Mouse (Mus musculus) layer of hippocampus, adult 9-11 months (tissue): ENCODE results near the gene Fam193b.

ENCODE experiments used
- DNase-seq: peaks from one replicate; pipeline ENCODE4 v3.0.0; 2022

Fam193b gene

DNA sequence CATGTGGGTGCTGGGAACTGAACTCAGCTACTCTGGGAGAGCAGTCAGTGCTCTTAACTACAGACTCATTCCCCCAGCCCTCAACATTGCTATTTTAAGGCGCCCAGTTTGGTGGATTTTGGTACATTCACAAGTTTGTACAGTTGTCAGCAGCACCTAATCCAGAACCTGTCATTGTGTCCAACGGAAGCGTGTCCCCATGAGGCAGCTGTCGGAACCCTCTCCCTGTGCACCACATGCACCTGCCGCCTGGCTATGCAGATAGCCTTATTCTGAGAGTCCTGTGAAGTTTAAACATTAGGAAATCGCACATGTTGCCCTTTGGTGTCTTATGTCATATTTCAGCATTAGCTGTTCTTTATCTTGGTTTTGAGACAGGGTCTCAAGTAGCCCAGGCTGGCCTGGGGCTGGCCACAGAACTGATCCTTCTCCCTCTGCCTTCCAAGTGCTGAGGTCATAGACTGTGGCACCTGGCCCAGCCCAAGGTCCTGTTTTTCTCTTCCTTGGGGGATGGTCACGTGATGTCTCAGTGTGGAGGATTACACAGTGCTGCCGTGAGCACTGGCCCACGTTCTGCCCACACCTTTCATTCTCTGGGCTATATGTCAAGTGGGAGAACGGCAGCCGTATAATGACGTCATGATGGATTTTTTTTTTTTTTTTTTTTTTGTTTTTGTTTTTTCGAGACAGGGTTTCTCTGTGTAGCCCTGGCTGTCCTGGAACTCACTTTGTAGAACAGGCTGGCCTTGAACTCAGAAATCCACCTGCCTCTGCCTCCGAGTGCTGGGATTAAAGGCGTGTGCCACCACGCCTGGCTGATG lies 45.0 kb downstream of the Fam193b start:
- DNase-seq: no peak

DNA sequence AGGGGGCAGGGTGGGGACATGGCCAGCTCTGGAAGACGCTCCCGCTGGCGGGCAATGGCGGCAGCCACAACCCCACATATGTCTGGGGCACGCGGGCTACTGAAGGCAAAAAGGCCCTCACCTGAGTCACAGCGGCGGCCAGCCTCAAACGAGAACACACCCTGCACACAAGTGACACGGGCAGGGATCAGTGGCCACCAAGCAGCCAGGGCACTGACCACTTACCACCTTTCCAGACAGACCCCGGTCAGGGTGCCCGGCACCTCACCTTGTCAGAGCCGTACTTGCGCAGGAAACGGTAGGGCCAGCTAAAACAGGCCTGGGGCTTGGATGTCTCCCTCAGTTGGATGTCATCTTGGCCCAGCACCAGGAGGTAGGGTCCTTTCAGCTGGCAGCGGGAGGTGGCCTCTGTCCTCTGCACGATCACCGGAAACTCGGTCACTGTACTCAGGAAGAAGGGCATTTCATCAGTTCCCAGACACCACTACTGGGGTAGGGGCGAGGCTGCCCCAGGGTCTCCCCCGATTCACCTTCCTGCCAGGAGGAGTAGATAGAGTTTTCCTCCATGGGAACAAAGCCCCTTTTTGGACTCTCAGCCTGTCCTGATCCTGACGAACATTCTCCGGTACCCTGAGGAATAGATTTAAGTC lies 46.8 kb downstream of the Fam193b start:
- no peak for DNase-seq

DNA sequence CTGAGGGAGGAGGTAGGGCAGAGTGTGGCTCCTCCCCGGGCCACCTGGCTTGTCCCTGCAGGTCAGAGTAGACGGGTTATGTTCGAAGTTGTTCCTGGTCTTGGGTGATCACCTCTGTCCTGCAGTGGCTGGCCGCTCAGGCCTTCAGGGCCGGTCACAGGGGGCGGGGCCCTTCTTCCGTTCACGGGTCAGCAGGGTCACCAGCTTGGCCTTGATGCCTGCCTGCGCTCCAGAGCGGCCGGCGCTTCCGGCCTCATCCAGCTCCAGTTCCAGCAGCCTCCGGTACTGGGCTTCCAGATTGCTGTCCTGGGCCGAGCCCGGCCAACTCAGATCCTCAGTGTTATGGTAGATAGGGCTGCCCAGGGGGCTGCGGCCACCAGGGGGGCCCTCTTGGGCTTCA lies 47.6 kb downstream of the Fam193b start:
- DNase-seq: no peak

DNA sequence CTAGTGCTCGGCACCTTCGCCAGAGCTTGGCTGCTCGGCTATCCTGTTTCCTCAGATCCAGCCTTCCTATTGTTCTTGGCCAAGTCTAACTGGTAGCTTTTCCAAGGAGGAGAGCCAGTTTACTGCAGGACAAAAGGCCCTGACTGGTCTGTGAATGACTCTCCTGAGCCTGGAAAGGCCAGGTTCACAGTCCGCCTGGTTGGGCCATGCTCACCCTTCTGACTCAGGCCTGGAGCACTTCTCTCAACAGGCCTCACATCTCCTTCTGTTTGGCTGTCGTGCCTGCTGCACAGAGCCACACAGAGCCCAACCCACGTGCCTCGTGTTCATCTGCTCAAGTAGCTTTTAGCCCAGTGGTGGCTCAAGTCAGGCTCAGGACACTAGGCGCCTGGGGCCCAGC lies 48.2 kb downstream of the Fam193b start:
- no peak for DNase-seq

DNA sequence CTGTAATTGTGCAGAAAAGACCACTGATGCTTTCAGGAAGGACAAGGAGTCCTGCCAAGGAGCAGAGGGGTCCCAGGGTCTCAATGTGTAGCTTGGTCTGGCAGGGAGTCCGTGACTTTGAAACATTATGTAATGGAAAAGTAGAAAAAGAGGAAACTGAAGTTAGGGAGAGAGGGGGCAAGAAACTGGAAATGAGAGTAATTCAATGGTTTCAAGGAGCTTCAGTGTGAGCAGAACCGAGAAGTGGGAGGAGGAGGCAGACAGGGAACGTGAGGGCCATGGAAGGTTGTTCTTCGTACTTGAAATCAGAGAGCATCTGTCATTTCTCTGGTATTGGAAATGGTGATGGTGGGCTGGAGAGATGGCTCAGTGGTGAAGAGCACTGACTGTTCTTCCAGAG lies 51.3 kb downstream of the Fam193b start:
- no peak for DNase-seq

DNA sequence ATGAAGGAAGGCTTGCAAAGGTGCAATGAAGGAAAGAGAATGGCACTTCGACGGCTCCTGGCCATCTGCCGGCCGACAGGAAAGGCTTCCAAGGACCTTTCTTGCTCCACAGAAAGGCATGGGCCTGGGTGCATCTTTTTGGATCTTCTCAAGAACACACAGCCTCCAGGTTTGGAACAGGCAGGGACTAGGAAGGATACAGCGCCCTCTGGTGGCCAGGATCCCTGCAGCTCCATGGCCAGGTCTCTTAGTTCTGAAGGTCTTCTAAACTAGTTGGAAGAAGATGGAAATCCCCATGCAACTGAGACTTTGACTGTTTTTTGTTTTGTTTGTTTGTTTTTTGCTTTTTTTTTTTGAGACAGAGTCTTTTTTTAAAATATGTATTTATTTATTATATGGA lies 54.0 kb downstream of the Fam193b start:
- peak; percentile 85 for DNase-seq

DNA sequence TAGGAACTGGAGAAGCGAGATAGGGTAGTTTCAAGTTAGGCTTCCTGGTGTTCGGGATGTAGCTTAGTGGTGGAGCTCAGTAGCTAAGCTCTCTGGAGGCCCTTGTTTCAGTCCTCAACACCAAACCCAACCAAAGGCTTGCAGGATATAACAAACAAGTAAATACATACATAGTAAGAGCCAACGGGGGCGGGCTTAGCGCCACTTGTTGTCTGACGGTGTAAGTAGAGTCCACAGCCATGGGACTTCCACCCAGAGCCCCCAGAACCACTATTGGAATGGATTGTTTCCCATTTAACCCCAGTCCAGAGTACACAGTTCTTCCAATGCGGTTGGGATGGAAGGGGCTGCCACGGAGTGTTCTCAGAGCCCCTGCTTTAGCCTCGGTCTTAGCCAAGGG lies 57.1 kb downstream of the Fam193b start:
- DNase-seq: no peak

DNA sequence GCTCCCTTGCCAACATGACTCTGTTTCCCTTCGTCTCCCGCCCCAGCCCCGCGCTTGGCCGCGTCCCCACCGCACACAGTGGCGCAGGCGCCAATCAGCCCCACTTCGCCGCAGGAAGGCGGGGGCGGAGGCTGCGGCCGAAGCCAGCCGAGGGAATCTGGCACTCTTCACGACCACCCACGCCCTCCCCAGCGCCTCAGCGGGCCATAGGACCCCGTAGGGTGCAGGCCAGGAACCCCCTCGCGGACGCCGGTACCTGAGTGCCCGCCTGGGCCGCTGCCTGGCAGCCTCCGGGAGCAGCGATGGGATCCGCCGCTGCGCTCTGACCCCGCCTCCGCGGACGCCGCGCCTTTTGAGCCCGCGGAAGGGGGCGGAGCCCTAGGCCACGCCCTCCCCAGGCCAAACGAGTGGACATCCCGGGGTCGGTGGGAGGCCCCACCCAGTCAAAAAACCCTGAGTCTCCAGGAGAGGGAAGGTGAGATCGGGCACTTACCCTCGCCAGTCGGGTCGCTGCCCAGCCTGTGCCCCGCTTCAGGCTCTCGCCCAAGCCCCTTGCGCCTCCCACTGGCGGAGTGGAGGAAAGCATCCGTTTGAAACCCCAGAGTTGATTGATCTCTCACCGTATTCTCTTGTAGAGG lies 57.7 kb downstream of the Fam193b start, which contains the start of gene Pdlim7:
Pdlim7 (minus strand) TSS at position 566 of the 638 bp plus-strand sequence.
- peak; percentile 70 for DNase-seq

DNA sequence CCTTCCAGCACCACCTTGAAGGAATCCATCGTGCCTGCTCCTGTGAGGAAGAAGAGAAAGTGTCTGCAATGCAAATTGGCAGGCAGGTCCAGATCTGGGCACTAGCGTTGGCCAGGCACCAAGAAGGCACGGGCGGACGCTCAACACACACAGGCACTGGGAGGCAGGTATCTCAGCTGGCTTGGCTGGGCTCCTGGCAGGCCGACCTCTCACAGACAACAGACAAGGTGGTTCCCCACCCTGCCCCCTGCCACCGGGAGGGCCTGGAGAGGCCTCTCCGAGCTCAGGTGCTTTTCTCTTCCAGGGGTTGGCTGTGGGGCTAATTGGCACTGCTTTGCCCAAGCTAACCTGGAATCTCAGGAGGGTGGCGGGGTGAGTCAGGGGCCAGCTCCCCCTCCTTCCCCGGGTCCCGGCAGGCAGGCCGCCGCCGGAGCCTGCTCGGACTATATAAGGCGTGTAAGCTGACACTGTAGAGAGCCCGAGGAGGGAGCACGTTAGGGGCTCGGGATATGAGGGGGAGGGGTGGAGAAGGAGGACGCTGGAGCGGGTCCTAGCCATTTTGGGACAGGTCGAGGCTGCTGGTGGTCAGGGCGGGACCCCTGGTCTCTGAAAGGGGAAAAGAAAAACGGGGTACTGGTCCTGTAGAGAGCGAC lies 58.4 kb downstream of the Fam193b start:
- no peak for DNase-seq

DNA sequence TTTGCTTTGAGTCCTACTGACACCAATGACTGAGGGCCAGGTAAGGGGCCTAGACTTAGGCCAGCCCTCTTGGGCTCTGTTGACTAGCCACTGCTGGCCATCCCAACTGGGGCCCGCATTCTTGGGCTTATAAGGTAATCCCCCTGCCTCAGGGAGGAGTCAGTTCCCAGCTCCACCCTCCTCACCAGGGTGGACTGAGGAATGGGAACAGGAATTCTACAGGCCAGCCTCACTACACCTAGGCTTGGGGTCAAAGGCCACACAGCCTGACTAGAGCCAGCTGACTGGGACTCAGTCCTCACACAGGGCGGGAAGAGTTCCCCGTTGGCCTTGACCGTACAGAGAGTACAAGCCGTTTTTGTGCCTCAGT lies 59.4 kb downstream of the Fam193b start:
- DNase-seq: no peak

DNA sequence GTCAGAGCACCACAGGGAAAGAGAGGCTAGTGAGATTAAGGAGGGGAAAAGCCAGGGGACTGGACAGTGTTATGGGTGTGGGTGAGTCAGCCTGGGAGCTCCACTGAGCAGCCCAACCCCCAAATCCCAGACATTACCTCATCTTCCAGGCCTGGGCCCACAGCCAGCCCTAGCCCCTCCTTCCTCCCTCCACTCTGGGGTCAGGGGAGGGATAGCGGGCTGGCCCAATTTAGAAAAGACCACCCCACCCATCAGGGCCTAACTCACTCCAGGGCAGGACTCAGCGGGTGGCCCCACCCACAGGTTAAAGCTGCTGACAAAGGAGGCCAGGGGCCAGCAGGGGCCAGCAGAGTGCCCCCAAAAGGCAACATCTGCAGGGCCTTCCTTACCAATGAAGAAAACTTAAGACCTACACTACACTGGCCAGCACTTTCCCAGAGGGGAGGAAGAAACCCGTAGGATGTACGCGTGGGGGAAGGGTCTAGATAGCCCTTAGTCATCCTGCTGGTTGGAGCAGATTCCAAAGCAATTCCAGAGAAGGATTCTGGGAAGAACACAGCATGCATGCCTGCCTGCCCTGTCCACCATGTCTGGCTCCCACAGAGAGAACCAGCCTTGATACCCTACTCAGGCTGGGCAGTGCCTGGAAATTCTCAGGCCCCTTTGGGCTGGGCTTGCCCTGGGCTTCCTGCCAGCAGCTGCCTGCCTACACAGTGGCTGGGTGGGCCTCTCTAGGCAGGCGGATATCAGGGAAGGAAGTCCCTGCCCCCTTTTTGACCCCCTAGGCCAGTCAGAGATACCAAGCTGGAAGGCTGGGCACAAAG lies 60.0 kb downstream of the Fam193b start:
- no peak for DNase-seq

DNA sequence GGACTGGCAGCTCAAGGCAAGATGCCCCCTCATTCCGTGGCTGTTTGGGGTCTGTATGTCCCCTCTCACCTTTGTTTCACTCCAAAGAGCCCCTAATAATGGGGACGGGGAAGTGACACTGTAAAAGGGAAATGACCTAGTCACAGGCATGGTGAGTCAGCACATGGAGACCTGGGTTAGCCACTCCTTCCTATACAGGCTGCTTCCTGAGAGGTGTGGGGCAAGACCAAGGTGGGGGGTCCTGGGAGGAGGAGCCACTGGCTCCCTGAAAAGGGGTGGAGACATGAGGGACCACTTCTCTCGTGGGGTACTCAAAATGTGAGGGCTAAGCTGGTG lies 60.6 kb downstream of the Fam193b start:
- DNase-seq: no peak

DNA sequence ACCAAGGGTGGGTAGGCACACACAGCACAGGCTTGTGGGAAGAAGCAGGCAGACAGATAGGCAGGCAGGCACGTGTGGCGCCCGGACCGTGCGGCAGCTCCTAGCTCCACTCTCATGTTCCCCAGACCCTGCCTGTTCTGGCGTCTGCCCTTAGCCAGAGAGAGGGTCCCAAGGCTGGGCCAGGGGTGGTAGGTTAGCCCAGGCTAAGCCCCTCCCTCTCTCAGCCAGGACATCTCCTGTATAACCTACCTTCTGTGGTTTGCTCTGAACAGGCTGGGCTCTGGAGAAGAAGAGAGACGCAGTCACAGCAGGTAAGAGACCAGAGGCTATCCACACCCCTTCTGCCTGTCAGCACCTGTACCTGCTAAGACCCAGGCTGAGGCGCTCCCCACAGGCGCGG lies 62.4 kb downstream of the Fam193b start:
- DNase-seq: no peak

DNA sequence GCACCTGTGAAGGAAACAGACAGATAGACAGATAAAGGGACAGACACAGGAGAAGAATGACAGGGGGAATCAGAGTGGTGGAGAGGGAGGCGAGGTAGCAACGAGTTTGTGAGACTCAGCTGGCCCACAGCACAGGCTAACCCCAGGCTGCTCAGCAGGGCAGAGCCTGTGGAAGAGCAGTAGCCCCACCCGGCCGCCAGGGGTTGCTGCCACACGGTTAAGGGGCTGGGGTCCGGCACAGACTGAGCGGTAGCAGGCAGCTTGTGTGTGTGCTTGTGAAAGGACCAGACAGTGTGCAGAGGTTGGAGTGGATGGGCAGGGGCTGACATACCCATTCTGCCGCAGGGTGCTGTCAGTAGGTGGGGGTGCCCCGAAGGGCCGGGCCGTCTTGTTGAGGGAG lies 63.0 kb downstream of the Fam193b start:
- no peak for DNase-seq

DNA sequence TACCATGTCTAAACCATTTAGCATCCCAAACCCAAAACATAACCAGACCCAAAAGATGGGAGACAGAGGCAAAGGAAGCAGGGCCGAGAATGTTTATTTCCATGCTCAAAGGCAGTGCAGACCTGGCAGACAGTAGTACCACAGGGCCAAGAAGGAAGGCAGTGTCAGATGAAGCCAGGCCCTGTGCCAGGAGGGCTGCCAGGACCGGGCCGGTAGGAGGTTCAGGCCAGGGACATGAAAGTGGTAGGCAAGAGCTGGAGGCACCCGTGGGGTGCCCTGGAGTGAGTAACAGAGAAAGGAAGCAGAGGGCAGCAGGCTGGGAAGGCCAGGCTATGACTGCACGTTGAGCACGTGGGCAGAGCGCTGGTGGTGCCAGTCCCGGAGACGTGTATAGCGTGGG lies 64.2 kb downstream of the Fam193b start:
- DNase-seq: no peak

DNA sequence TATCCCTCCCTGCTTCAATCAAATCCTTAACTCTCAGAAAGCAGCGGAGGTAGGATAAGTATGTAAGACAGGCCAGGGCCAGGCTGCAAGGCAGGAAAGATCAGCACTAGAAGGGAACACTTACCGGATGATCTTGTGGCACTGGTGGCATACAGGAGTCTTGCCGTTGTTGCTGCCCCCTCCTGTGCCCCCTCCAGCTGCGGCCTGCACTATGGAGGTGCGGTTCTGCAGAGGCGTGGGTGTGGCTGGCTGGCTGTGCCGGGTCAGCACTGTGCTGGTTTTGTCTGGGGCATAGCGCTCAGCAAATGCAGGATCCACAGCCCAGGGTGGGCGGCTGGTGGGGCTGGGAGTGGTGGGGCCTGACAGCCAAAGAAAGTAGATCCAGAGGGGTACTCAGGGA lies 65.1 kb downstream of the Fam193b start:
- DNase-seq: no peak

DNA sequence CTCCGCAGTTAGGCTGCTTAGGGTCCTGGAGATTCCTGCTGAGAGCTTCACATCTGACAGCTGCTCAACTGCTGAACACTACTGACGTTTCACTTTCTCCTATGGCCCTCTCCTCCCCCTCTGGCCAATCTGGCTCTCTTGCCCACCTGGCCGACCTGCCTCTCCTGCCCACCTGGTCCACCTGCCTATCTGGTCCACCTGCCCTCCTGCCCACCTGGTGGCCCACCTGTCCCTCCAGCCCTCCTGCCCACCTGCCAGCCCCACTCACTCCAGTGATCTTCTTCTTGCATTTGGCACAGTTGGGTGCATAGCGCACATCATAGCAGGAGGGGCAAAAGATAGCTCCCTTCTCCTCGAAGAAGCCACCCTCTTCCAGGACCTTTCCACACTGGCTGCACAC lies 66.5 kb downstream of the Fam193b start:
- DNase-seq: no peak

DNA sequence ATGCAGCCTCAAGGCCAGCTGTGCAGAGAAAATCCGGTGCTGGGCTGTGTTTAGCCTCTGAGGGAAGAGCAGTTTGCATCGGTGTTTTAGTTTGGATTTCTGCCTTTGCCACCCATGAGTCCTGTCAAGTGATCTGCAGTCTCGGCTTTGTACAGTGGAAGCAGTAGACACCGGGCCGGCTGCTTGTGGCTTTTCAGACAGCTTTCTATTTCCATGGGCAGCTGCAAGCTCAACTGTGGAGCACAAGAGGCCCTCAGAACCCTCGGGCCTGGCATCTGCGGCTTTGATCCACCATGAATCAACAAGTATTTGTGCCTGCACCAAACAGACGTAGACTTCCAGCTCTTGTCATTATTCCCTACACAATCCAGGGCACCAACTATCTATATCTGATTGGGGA lies 68.5 kb downstream of the Fam193b start:
- DNase-seq: no peak

DNA sequence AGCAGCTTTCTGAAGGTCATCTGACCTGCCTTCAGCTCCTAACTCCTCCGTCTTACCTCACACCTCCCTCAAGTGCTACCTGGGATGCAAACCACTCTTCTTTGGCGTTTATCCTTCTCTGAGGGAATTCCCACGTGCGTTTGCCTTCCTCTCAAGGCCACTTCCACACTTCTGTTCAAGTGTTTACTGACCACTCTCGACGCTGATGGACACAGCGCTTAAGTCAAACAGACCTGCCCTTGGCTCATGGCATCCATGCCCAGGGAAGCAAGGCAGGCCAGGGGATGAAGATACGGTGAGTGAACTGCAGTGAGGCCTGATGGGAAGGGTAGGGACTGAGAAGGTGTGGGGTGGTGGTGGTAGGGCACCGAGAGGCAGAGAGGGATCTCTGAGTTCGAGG lies 70.3 kb downstream of the Fam193b start:
- DNase-seq: no peak

DNA sequence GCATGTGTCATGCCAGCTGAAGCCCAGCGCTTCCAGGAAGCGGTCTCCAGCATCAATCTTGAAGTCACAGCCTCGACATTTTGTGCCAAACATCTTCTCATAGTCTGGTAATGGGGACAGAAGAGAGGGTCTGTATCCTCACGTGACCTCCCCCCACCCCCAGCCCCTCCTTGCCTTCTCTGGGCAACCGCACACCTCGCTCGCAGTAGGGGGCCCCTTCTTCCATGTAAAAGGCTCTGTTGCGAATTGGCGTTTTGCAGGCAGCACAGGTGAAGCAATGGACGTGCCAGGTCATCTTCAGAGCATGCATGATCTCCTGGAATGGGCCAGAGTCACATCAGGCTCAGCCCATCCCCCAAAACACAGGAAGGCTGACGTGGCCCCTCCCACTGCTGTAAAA lies 72.0 kb downstream of the Fam193b start:
- DNase-seq: no peak

DNA sequence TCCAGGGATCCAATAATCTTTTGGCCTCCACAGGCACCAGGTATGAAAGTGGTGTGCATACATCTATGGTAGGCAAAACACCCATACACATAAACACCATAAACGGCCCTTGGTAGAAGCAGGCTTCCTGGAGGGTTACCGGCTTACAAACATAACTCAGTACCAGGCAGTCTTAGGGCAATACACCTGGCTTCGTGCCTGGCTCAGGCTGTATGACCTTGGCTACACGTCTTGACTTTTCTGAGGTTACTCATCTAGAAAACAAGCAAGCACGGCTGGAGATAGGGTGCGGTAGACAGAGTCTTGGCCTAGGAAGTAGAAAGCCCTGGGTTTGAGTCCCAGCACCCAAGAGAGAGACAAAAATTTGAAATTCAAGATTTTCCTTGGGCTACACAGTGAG lies 74.3 kb downstream of the Fam193b start:
- no peak for DNase-seq

DNA sequence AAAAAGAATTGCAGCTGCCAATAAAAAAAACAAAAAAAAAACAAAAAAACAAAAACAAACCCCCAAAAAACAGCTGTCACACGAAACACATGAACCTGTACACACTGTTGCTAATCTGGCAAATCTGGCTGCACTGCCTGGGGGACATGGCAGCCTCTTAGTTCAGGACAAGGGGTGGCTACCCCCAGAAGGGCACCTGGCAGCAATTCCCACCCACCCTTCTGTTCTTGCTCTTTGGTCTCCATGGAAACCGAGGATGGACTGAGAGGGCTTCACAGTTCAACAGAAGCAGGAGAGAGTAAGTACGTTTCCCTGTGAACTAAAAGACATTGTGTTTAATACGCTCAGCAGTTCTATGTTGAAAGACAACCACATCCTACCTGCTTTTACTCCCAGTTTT lies 75.2 kb downstream of the Fam193b start:
- DNase-seq: no peak
